20 mouse cellular contexts compared by ENCODE assay signal in the genomic region with DNA sequence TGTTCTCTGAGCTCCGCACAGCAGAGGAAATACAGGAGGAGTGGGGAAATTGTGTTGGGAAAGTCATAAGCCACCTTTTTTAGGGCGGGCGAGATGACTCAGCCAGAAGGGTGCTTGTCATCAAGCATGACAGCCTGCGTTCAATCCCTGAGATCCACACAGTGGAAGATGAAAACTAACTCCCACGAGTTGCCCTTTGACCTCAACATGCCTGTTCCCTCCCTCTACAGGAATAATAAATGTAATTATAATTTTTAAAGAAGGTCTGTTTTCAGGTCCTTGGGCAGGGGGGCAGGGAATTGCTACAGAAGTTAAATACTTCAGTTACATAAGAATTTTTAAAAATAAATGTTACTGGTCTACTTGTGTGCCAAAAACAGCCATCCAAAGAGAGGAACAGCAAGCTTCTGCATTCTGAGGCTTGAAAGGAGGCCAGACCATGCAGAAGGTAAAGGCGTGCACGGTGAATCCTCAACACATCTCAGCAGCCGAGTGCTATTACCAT.
DNase-seq lines count a peak whose midpoint lies in the region; TF ChIP-seq lines count a peak whose summit lies in the region.
"Had no signal": no experiment of that assay in that cellular context is flagged by ENCODE, and none has a peak within 500 bp of the region (broad histone marks: within the 10 kb centered on the region; RNA-seq: fewer than 3 reads in every experiment).

No protein-coding gene starts in this region.

- intact Hi-C loops in heart, postnatal 25 days (cut with DNase I) = no loop called here
- intact Hi-C loops in left cerebral cortex, adult 2 months (cut with DNase I) = loop anchor here (1.0 to 2.0 kb wide), 6 partner anchors 35 to 536 kb away; no protein-coding TSS in a partner anchor

- no peak for TF ChIP-seq CTCF in left cerebral cortex, adult 2 months (IDR thresholded peaks at IDR 0.05)

- H3K27ac ChIP-seq in left cerebral cortex, adult 2 months = peak overlapping the region; percentile 91
- H3K27ac ChIP-seq: embryonic facial prominence, embryonic 13.5 days; hindbrain, embryonic 10.5 days; limb, embryonic 12.5 days; liver, embryonic 13.5 days; lung, embryonic 15.5 days; midbrain, embryonic 15.5 days had no signal

- peak; percentile 91 for DNase-seq in heart, adult 11 months
- DNase-seq in heart, postnatal 25 days (ENCODE audit: low spot score) = no peak
- peak; percentile 86 for DNase-seq in right cerebral cortex, adult 18-20 months
- DNase-seq in right cerebral cortex, postnatal 4 days = no peak
- peak; percentile 57 to 68 for DNase-seq in left cerebral cortex, adult 2 months (ENCODE audit: extremely low spot score in 1 of 2, low spot score in 2 of 2)
- peak; percentile 90 for DNase-seq in telencephalon, adult 2 months (ENCODE audit: low read depth, low spot score)
- DNase-seq in cerebellum, adult 18-20 months = no peak
- DNase-seq in urinary bladder, postnatal 36 days (ENCODE audit: low spot score in 2 of 2) = no peak
- DNase-seq: adrenal gland, postnatal 10 days; cerebellum, adult 11-12 months; forebrain, postnatal 0 days; gastrocnemius, postnatal 36 days; kidney, adult 2 months; kidney, postnatal 25 days; liver, embryonic 13.5 days had no signal

- H3K4me3 ChIP-seq in left cerebral cortex, adult 2 months = no peak overlapping the region
- H3K4me3 ChIP-seq: embryonic facial prominence, embryonic 13.5 days; hindbrain, embryonic 10.5 days; limb, embryonic 12.5 days; liver, embryonic 13.5 days; lung, embryonic 15.5 days; midbrain, embryonic 15.5 days had no signal

Comparison
In these comparisons a context has a peak if more than half of its experiments do, and no peak if none do; other contexts are left out.
1. DNase-seq: peak in heart, adult 11 months (single experiment), right cerebral cortex, adult 18-20 months (single experiment), left cerebral cortex, adult 2 months (2 of 2) and telencephalon, adult 2 months (single experiment); none in heart, postnatal 25 days (single experiment), right cerebral cortex, postnatal 4 days (single experiment), cerebellum, adult 18-20 months (0 of 2) and urinary bladder, postnatal 36 days (0 of 2).